Mouse (Mus musculus) adrenal gland, adult 8-10 months (tissue): ENCODE measurements around the gene Lrrc51. TPM values are rescaled to one million over a fixed set of nuclear protein-coding genes. Genes with fewer than 3 reads are reported as not detected.
"Not testable (repeated sequence)": the region's sequence is repeated elsewhere in the genome, so short reads cannot be mapped to it uniquely, and the experiment has no call there.

Source experiments
- DNase-seq: peaks from one replicate; pipeline ENCODE4 v3.0.0; 2022
- total RNA-seq, 4 experiments: library from RNA; stranded (reverse); gene quantifications; 2 replicates each; pipeline ENCODE4 v1.2.4; 2022

Gene Lrrc51
- 10 to 100 TPM; 11.3 to 19.1 (median 16.7) TPM for total RNA-seq

DNA sequence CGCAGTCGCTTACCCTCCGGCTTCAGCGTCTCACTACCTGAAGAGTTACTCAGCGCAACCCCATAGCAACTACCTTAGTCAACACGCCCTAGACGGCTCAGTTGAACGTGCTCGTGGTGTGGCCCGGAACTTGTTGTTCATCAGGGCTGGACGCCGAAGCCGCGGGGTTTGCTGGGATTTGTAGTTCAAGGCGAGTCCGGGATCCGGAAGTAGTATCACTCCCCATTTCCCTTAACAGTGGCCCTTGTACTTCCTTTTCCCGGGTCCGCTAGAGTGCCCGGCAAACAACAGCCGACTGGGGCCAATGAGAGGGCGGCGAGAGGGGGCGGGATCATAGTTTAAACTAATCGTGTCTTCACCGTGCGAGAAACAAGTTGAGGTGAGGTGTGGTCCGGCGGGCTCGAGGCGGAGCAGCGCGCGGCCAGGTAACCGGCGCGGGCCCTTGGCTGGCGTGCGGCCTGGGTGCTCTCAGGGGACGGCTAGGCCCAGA is at the start of gene Lrrc51, which contains the start of gene Numa1:
Gene Lrrc51, minus strand, starts transcription at position 145 of the 490 bp plus-strand sequence.
Gene Numa1, plus strand, starts transcription at position 361 of the 490 bp plus-strand sequence.
- DNase-seq = peak; percentile 98

DNA sequence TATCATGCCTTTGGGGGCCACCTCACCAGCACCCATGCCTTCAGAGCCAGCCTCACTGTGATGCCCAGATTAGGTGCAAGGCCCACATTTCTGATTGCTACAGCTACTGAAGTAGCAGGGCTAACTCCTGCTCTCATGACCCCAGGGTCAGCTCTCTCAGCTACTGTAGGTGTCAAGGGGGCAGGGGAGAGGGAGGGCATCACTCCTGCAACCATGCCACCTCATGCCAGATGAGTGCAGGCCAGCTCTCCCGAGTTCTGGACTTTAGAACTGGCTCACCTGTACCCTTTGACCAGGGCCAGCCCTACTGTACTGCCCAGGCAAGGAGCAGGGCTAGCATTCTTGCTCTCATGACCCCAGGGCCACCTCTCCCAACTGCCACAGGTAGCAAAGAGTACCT is 49.0 kb upstream of the Lrrc51 start:
- DNase-seq = no peak

DNA sequence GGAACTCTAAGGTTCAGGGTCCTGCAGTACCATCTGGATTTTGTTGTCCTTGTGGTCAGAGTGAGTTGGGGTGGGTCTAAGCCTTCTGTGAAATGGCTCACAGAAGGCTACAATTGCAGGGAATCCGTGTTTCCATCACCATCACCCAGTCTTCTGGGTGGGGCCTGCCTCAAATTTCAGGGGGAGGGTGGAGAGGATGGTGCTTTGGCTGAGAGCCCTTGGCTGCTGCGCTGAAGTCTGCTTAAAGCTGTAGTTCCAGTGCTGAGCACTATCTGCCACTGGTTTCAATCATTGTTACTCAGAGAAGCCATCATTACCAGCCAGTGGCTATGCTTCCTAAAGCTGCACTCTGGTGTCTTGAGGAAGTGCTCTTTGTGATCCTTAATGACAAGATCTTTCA is 40.8 kb upstream of the Lrrc51 start:
- DNase-seq = no peak

DNA sequence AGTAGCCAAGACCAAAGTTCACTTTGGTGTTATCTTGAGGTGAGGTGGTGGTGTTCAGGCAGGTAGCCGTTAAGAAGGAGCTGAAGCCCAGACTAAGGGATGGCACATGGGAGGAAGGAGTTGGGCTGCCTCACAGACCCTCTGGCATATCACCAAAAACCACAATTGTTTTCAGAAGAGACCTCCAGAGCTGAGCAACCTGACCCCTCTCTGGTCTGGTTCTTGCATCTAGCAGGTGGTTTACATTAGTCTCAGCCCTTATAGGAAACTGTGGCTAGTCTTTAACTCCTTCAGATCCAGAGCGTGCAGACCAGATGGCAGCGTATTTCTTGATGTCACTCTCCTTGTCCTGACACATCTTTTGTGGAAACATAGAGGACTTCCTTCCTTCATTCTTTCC is 40.0 kb upstream of the Lrrc51 start:
- DNase-seq = no peak

DNA sequence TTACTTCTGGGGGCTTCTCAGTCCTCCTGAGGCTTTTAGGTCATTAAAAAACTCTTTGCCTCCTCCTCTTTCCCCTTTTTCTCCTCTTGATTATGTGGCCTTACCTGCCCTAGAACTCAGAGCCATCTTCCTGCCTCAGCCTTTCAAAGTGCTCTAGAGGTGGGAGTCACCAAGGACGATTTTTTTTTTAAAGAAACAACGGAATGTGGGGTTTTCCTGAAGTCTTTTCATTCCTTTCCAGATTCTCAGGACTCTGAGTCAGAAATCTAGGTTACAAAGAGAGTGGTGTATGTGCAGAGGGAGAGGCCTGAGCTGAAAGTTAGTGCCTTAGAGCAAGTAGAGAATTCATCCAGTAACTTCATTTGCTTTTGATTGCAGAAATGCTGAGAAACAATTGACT is 38.0 kb upstream of the Lrrc51 start:
- DNase-seq = no peak

DNA sequence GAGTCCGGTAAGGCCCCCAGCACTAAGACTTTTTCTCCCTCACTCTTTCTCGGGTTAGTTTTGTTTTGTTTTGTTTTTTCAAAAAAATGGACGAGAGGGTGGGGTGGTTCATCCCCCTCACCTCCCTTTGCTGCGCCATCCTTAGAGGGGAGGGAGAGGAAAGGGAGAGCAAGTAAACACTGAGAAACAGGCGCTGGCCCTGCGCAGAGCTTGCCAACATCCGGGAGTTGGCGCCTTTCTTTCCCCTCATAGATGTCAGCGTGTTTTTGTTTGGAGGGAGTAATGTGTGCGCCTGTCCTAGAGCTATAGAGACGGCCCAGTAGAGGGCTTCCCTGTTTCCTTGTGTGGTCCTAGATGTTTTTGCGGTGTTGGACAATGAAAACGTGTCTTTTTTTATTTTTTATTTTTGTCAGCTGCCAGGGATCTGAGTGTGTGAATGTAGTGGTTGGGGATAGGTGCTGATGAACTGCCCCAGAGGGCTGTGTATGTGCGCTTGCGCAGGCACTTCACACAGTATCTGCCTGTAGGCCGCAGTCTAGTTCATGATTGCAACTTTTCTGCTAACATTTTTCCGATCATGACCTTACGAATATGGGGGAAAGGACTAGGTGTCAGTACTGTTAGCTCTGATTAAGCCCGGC is 37.2 kb upstream of the Lrrc51 start:
- DNase-seq = peak; percentile 68

DNA sequence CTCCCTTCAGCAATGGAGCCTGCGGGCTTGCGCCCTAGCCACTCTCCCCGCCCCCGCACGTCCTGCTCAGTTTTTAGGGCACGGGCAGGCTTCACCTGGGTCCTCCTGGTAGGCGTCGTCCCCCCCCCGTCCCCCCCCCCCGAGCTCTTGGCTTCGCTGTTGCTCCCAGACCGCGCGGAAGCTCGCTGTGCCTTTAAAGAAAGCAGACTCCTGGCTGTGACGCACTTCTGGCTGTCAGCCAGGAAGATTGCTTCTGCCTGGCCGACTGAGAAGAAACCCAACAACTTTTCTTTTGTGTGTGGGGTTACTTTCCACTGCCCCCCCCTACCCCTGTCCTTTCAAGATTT is 36.7 kb upstream of the Lrrc51 start:
- DNase-seq = peak; percentile 89

DNA sequence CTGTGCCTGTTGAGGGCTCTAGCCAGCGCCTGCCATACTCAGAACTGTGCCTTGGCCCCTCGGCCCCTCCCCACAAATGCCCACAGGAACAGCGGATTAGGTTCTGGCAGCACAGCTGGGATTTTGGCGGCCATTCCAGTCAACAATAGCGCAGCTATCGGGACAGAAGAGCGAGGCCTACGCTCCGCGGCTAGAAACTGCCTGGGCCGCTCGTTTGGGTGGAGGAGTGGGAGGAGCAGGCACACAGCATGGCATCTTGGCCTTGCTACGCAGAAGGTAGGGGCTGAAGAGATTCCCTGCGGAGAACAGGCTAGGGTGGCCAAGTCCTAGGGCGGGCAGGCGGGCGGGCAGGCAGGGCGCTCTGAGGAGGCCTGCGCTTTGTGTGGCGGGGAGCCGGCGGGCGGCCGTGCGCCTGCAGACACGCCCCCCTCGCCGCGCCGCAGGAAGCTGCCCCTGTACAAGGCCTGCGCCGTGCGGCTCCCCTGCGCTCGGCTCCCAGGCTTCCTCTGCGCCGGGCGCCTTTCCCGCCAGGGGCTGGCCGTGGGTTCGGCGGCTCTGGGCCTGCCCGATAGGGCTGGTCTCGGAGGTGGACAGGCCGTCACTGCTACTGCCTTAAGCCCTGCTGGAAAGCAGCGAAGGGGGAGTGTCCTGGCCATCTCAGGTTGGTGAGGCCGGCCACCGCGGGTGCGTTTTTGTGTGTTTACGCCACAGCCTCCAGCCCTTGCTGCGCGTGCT is 36.2 kb upstream of the Lrrc51 start:
- peak; percentile 82 for DNase-seq

DNA sequence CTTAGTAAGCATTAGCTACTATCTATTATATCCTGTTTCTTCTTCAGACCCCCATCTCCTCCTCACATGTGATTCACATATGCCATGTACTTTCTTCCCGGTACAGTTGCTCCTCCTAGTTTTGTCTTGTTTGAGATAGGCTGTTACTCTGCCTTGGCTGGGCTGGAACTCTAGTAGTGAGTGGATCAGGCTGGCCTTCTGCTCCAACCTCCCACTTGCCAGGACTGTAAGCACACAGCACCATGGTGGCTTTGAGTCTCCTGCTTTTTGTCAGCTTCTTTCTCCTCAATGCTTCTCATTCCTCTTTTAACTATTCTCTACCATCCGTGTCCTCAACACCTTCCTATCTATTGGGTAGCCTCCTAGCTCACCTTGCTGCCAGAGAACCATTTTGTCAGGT is 35.1 kb upstream of the Lrrc51 start:
- DNase-seq = no peak

DNA sequence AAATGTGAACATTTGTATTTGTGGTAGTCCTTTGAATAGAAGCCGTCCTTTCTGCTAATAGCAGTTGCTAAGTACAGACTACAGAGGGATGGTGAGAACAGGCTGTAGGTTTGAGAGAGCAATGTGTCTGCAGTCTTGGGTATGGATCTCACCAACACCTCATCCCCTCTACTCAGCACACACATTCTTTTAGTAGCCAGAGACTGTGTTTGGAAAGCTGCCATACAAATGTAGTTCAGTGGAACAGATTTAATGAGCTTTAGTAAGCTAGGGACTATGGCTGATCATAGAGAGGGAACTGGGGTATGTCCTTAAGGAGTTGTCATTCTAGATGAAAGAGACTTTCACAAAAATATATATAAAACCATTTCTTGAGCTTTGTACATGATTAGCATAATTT is 33.6 kb upstream of the Lrrc51 start:
- DNase-seq = no peak

DNA sequence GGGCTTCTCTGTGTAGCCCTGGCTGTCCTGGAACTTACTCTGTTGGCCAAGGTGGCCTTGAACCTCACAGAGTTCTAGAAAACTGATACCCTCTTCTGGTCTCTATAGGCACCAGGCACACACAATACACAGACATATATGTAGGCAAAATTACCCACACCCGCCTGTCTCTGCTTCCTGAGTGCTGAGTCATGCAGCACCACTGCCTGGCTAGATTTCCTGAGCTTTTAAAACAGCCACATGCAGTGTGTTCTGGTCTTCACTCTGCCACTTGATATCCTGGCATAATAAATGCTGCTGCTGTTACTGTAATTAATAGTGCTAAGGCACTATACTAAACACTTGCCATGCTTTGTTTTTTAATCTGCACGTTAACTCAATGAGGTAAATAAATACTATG is 31.9 kb upstream of the Lrrc51 start:
- no peak for DNase-seq

DNA sequence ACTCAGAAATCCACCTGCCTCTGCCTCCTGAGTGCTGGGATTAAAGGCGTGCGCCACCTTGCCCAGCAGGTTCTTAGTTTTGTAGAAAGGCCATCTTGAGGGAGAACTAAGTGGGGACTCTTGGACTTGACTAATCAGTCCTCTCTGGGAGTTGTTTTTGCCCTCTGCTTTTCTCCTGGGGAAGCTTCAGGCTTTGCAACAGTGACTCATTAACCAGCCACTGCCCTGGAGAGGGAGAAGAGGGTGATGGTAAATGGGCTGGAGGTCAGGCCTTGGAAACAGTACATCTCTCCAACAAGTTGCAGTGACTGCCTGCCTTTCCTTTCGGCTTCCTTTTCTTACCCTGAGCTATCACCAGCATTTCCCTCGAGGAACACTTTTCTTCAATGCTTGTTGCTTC is 30.9 kb upstream of the Lrrc51 start:
- peak; percentile 48 for DNase-seq

DNA sequence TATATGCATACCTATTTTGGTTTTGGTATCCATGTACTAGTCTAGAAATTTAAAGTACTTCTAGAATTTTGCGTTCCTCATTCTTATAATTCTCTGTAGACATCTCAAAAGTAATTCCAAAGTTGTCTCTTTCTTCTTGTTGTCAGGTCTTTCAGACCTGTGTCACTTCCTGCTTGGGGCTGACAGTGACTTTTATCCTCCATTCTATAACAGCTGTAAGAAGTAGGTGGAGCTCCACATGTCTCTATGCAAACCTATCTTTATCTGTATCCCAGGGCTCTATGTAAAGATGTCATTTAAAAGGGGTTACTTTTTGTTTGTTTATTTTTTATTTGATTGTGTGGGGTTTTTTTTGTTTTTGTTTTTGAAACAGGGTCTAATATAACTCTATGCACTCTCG is 29.9 kb upstream of the Lrrc51 start:
- no peak for DNase-seq

DNA sequence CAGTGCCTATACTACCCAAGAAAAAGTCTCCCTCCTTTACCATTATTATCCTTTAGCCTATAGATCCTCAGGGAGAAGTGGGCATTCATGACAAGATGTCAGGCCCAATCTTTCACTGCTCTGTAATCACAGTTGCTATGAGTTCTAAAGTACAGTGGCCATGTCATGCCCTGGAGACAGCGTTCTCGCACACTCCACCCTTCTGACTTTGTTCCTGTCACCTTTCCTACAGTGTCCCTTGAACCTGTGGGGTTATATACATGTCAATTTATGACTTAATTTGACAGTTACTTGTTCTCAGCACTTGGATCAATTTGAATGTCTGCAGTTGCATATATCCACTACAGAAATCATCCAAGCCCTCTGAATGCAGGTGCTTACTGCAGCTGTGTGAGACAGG is 29.1 kb upstream of the Lrrc51 start:
- no peak for DNase-seq

DNA sequence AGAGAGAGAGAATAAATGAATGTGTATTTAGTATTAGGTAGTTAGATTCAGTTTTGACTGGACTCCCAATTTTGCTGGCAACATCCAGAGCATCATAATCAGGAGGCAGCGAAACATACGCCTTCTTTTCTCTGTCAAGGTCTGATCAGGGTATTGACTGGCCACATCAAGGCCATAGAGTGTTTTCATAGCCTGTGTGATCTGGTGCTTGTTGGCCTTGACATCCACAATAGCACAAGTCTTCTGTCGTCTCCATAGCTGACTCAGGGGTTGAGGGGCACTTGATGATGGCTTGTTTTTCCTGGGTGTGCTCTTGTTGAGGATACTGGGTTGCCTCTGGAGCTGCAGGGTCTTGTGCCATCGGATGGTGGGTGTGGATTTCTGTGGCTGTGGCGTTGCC is 23.2 kb upstream of the Lrrc51 start:
- peak; percentile 70 for DNase-seq

DNA sequence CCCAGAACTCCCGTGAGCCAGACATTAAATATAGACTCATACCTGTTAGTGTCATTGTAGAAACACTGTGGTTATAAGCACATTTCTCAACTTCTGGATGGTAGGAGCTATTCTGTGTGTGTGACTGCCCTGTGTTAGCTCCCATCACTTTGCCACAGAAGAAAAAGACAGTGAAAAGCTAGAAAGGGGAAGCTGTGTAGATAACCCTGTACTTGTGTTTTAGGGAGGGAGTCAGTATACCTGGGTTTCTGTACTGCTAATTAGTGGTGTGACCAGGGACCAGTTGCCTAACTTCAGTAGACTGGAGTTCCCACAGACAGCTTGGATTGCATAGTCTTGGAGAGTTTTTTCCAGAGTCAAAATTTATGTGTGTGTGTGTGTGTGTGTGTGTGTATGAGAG is 22.8 kb upstream of the Lrrc51 start:
- no peak for DNase-seq

DNA sequence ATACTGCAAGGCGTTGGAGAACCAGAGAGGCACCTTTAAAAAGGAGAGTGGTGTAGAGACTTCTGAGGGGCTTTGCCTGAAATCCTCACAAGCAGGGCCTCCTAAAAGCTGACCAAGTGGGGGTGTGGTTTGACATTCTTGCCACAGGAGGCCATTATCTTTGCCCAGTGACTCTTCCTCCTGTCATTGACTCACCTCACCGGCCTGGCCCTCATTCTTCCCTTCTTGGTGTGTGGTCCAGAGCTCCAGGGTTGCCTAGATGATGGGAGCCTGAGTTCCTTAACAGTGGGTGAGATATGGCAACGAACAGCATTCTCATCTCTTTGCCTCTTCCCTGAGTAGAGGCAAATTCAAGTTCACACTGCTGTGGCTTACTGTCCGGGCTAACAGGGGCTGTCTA is 22.2 kb upstream of the Lrrc51 start:
- no peak for DNase-seq

DNA sequence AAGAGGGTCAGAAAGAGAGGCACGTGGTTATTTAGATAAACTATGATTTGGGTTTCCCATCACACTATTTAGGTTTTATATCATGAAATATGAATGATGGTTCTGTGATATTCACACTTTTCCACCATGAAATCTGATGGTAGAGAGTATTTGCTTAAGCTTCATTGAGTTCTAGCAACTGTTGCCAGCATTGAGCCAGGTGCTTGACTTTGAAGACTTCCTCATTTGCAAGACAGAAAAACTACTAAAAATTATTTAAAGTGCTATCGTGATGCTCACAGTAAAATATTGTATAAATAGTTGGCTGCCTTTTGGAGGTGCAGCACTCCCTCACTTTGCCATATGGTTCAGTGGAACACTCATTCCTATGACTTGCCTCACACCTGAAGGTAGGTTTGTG is 21.6 kb upstream of the Lrrc51 start:
- no peak for DNase-seq

DNA sequence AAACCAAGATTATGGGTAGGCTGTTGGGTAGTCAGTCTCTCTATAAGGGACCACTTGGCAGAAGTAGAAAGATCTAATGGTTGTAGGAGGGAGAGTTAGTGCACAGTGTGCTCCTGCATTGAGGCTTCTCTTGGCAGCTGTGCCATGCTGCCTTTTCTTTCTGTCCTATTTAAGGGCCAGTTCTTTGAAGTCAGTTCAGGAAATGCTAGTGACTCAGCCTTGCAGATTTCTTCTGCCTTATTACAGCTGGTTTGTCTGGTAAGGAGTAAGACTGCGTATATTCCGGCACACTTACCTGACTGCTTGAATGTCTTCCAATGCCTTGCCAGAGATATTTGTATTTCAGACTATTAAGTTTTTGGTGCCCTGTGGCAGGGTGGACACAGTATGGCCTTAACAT is 20.5 kb upstream of the Lrrc51 start:
- no peak for DNase-seq

DNA sequence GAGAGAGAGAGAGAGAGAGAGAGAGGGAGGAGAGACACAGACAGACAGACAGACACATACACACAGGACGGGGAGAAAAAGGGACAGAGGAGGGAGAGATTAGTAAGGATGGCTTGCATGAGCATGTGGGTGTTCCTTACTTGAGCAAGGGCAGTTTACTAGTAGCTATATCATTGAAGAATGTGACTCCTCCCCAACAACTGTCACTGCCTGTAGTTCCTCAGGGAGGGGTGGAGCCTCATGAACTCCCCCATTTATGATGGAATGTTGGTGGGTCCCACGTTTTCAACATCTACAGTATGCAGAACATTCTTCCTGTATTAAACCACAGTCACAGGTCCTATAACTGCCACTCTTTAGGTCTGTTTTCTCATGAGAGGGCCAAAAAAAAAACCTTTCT is 18.4 kb upstream of the Lrrc51 start:
- no peak for DNase-seq

DNA sequence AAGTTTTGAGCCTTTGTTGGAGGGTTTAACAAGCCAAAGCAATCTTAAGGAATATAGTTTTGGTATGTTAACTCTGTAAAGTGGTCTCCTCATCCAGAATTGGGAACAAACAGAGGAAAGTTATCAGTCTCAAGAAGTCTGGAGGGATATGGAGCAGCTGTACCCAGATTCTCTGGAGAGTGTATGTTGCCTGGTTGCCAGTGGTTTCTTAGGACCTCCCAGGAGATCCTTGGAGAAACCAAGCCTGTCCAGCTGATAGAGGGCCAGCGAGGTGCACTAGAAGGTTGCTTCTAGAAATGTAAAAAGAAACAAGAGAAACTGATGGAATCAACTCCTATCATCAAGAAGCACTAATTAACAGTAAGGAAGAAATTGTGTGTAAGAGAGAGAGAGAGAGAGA is 18.0 kb upstream of the Lrrc51 start:
- no peak for DNase-seq

DNA sequence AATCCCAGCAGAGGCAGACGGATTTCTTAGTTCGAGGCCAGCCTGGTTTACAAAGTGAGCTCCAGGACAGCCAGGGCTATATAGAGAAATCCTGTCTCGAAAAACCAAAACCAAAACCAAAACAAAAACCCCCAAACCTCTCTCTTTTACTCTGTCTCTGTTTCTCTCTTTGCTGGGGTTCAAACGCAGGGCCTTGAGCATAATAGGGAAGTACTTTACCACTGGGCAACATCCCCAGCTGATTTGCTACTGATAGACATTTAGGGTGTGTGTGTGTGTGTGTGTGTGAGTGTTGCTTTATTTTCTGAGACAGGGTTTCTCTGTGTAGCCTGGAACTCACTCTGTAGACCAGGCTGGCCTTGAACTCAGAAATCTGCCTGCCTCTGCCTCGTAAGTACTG is 15.3 kb upstream of the Lrrc51 start:
- DNase-seq = not testable (repeated sequence)

DNA sequence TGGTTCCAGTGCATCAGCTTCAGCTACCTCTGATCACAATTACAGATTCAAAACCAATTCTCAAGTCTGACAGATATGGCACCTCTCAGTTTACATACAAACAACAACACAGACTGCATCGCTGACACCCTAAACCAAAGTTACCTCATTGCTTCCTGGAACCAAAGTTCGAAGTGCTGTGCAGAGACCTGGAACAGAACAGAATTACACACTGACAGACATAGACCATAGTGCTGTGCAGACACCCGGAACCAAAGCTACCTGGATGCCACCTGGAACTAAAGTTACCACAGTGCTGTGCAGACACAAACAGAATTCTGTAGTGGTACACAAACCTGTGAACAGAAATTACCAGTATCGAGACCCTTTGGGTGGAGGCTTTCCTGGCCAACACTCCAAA is 6.1 kb upstream of the Lrrc51 start:
- no peak for DNase-seq

DNA sequence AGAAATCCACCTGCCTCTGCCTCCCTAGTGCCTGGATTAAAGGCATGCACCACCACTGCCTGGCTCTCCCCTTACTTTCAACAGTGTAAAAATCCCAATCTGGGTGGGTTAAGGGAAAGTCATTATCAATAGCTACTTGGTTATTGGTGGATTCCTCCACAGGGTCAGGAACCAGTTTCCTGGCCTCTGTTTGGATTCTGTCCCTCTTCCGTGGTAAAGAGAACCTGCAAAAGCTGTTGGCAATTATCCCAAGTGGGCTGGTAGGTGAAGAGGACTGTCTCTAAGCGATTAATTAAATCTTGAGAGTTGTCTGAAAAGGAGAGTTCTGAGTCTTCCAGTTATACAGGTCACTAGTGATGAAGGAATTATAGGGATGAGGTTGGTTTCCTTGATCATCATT is 4.7 kb upstream of the Lrrc51 start:
- no peak for DNase-seq
